Mouse (Mus musculus): Measurements from ENCODE around the gene Wnt10b.
"Not testable (repeated sequence)": the region's sequence is repeated elsewhere in the genome, so short reads cannot be mapped to it uniquely, and the experiment has no call there.

GRCm38 (mm10) chr15:98810212-98810611 lies 32.3 kb upstream of the Wnt10b start:
- TF ChIP-seq CTCF (IDR thresholded peaks at IDR 0.05; ENCODE audit: low read depth, low read length); POLR2A (IDR thresholded peaks at IDR 0.05; ENCODE audit: extremely low read depth, insufficient read depth, low read length): not testable (repeated sequence)
